ENCODE assay signal across 8 mouse cellular contexts in genomic region chr12:84999053-84999452, GRCm38 (mm10). TPM values are rescaled to one million over a fixed set of nuclear protein-coding genes. Genes with fewer than 3 reads are reported as not detected.
DNase-seq lines count a peak whose midpoint lies in the region; ATAC-seq lines count a peak whose summit lies in the region.

No protein-coding gene starts in this region.

- H3K27me3 ChIP-seq in heart, embryonic 15.5 days, result no peaks in the 10 kb centered on the region
- H3K27me3 ChIP-seq in embryonic facial prominence, embryonic 12.5 days, result no peaks in the 10 kb centered on the region
- no peaks in the 10 kb centered on the region for H3K27me3 ChIP-seq in intestine, embryonic 14.5 days (replicated peaks; ENCODE audit: control insufficient read depth, insufficient read depth, low read length)
- no peaks in the 10 kb centered on the region for H3K27me3 ChIP-seq in midbrain, embryonic 16.5 days (ENCODE audit: control insufficient read depth, insufficient read depth, low read depth, low read length)

- H3K4me2 ChIP-seq in heart, embryonic 15.5 days, result peak overlapping the region; percentile 94
- H3K4me2 ChIP-seq in embryonic facial prominence, embryonic 12.5 days (replicated peaks), result peak overlapping the region; percentile 87
- H3K4me2 ChIP-seq in intestine, embryonic 14.5 days (ENCODE audit: low read length), result peak overlapping the region; percentile 70
- peak overlapping the region; percentile 97 for H3K4me2 ChIP-seq in midbrain, embryonic 16.5 days (ENCODE audit: low read length)

- no peak for DNase-seq in heart, postnatal 4 days
- DNase-seq in intestine, embryonic 14.5 days (ENCODE audit: low spot score), result no peak
- DNase-seq in urinary bladder, adult 2 months (ENCODE audit: low spot score), result no peak
- no peak for DNase-seq in ovary, adult 18-20 months (ENCODE audit: low spot score)
- no peak for DNase-seq in frontal cortex, postnatal 36 days (ENCODE audit: low spot score in 2 of 2)

- H3K9ac ChIP-seq in heart, embryonic 15.5 days, result no peak overlapping the region
- H3K9ac ChIP-seq in embryonic facial prominence, embryonic 12.5 days, result no peak overlapping the region
- no peak overlapping the region for H3K9ac ChIP-seq in intestine, embryonic 14.5 days (ENCODE audit: low read length)
- H3K9ac ChIP-seq in midbrain, embryonic 16.5 days (ENCODE audit: low read depth, low read length), result peak overlapping the region; percentile 4; the same call in 1 of the 2 replicates

- H3K4me3 ChIP-seq in heart, embryonic 15.5 days, result peak overlapping the region; percentile 21
- peak overlapping the region; percentile 90 for H3K4me3 ChIP-seq in embryonic facial prominence, embryonic 12.5 days
- H3K4me3 ChIP-seq in intestine, embryonic 14.5 days (ENCODE audit: low read depth, low read length), result peak overlapping the region; percentile 92; the same call in 1 of the 2 replicates
- peak overlapping the region; percentile 53 for H3K4me3 ChIP-seq in midbrain, embryonic 16.5 days (ENCODE audit: low read depth, low read length)

- H3K9me3 ChIP-seq in heart, embryonic 15.5 days (replicated peaks), result no peaks in the 10 kb centered on the region
- H3K9me3 ChIP-seq in embryonic facial prominence, embryonic 12.5 days, result no peaks in the 10 kb centered on the region
- H3K9me3 ChIP-seq in intestine, embryonic 14.5 days (ENCODE audit: control insufficient read depth, low read length), result no peaks in the 10 kb centered on the region
- no peaks in the 10 kb centered on the region for H3K9me3 ChIP-seq in midbrain, embryonic 16.5 days (replicated peaks; ENCODE audit: control insufficient read depth, low read length, poor library complexity, severe bottlenecking)

- no peak for ATAC-seq in heart, embryonic 15.5 days (replicated peaks; ENCODE audit: insufficient number of reproducible peaks, insufficient read depth, low FRiP score, low read depth)
- no peak for ATAC-seq in embryonic facial prominence, embryonic 12.5 days (ENCODE audit: insufficient number of reproducible peaks, insufficient read depth, low FRiP score, low TSS enrichment)
- no peak for ATAC-seq in intestine, embryonic 14.5 days (replicated peaks; ENCODE audit: low FRiP score, low TSS enrichment, low read depth)
- ATAC-seq in midbrain, embryonic 16.5 days, result no peak

- peaks cover 23% of the 10 kb centered on the region for H3K4me1 ChIP-seq in heart, embryonic 15.5 days (replicated peaks)
- H3K4me1 ChIP-seq in embryonic facial prominence, embryonic 12.5 days, result peaks cover 18% of the 10 kb centered on the region
- H3K4me1 ChIP-seq in intestine, embryonic 14.5 days (replicated peaks; ENCODE audit: control insufficient read depth, insufficient read depth, low read length), result peaks cover 16% of the 10 kb centered on the region
- H3K4me1 ChIP-seq in midbrain, embryonic 16.5 days (ENCODE audit: control insufficient read depth, insufficient read depth, low read length), result peaks cover 26% of the 10 kb centered on the region

- no peaks in the 10 kb centered on the region for H3K36me3 ChIP-seq in heart, embryonic 15.5 days
- H3K36me3 ChIP-seq in embryonic facial prominence, embryonic 12.5 days, result peaks cover 13% of the 10 kb centered on the region; the same call in 1 of the 2 replicates
- H3K36me3 ChIP-seq in intestine, embryonic 14.5 days (ENCODE audit: control insufficient read depth, insufficient read depth, low read length), result peaks cover 5% of the 10 kb centered on the region; the same call in 1 of the 2 replicates
- H3K36me3 ChIP-seq in midbrain, embryonic 16.5 days (ENCODE audit: control insufficient read depth, insufficient read depth, low read length), result no peaks in the 10 kb centered on the region

- H3K27ac ChIP-seq in heart, embryonic 15.5 days, result no peak overlapping the region
- no peak overlapping the region for H3K27ac ChIP-seq in embryonic facial prominence, embryonic 12.5 days
- no peak overlapping the region for H3K27ac ChIP-seq in intestine, embryonic 14.5 days (ENCODE audit: low read depth)
- H3K27ac ChIP-seq in midbrain, embryonic 16.5 days (ENCODE audit: low read length), result no peak overlapping the region

RNA-seq across cellular contexts. Expression of gene Ylpm1, which starts 2.9 kb away (rescaled TPM):
- polyA plus RNA-seq in heart, embryonic 15.5 days (2015; fragmentation: Nextera tagmentation; extraction: Ambion mirVana), result 16.3 and 18.3 TPM in 2 replicates
- total RNA-seq in heart, postnatal 4 days (2021), result 10 to 100 TPM; 39.4 to 45.2 TPM
- 37.0 and 39.6 TPM in 2 replicates for polyA plus RNA-seq in embryonic facial prominence, embryonic 12.5 days (2016; fragmentation: Nextera tagmentation; extraction: Ambion mirVana)
- 40.0 and 40.8 TPM in 2 replicates for polyA plus RNA-seq in intestine, embryonic 14.5 days (2014; fragmentation: Nextera tagmentation; extraction: Ambion mirVana)
- 30.3 and 32.1 TPM in 2 replicates for polyA plus RNA-seq in midbrain, embryonic 16.5 days (2015; fragmentation: Nextera tagmentation; extraction: Ambion mirVana)
- polyA plus RNA-seq in urinary bladder, adult 2 months (2012; rRNA removed), result 26.9 and 31.9 TPM in 2 replicates

RNA-seq across cellular contexts. Expression of gene Arel1, which starts 28.4 kb away (rescaled TPM):
- 10.4 and 12.7 TPM in 2 replicates for polyA plus RNA-seq in heart, embryonic 15.5 days (2015; fragmentation: Nextera tagmentation; extraction: Ambion mirVana)
- total RNA-seq in heart, postnatal 4 days (2021), result 10 to 100 TPM; 38.5 to 40.1 TPM
- polyA plus RNA-seq in embryonic facial prominence, embryonic 12.5 days (2016; fragmentation: Nextera tagmentation; extraction: Ambion mirVana), result 20.3 and 21.8 TPM in 2 replicates
- polyA plus RNA-seq in intestine, embryonic 14.5 days (2014; fragmentation: Nextera tagmentation; extraction: Ambion mirVana), result 13.5 TPM in 2 replicates
- polyA plus RNA-seq in midbrain, embryonic 16.5 days (2015; fragmentation: Nextera tagmentation; extraction: Ambion mirVana), result 37.9 and 38.4 TPM in 2 replicates
- 22.3 and 22.6 TPM in 2 replicates for polyA plus RNA-seq in urinary bladder, adult 2 months (2012; rRNA removed)

RNA-seq across cellular contexts. Expression of gene Fcf1, which starts 28.4 kb away (rescaled TPM):
- polyA plus RNA-seq in heart, embryonic 15.5 days (2015; fragmentation: Nextera tagmentation; extraction: Ambion mirVana), result 87.0 and 88.0 TPM in 2 replicates
- total RNA-seq in heart, postnatal 4 days (2021), result 10 to 100 TPM; 47.9 to 49.5 TPM
- polyA plus RNA-seq in embryonic facial prominence, embryonic 12.5 days (2016; fragmentation: Nextera tagmentation; extraction: Ambion mirVana), result 142 and 152 TPM in 2 replicates
- 144 and 149 TPM in 2 replicates for polyA plus RNA-seq in intestine, embryonic 14.5 days (2014; fragmentation: Nextera tagmentation; extraction: Ambion mirVana)
- 75.7 and 82.0 TPM in 2 replicates for polyA plus RNA-seq in midbrain, embryonic 16.5 days (2015; fragmentation: Nextera tagmentation; extraction: Ambion mirVana)
- 102 and 107 TPM in 2 replicates for polyA plus RNA-seq in urinary bladder, adult 2 months (2012; rRNA removed)

Comparison
In these comparisons a context has a peak if more than half of its experiments do, and no peak if none do; other contexts are left out.
1. H3K4me3 ChIP-seq: peak in every context shown above with its lines; median percentile 92 in intestine, embryonic 14.5 days; 90 in embryonic facial prominence, embryonic 12.5 days; 53 in midbrain, embryonic 16.5 days; 21 in heart, embryonic 15.5 days.